21 mouse cellular contexts compared by ENCODE assay signal in the genomic region with DNA sequence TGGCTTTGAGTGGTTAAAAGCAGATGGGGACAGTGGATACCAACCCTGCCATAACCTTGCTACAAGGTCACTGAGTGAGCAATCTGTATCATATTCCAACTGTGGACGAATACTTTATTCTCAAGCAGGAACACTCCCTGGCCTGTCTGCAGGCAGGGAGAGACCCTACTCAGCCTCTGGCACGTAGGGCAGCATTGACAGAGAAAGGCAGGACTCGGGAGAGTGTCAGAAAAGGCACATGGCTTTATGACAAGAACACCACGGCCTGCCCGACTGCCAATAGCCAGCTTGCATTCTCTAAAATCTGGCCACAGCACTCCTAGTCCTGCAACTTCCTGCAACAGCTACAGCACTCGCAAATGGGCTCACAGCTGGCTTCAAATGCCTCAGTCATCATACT.
"Had no signal": no experiment of that assay in that cellular context is flagged by ENCODE, and none has a peak within 500 bp of the region (broad histone marks: within the 10 kb centered on the region; RNA-seq: fewer than 3 reads in every experiment).

No protein-coding gene starts in this region.

- H3K4me2 ChIP-seq: limb, embryonic 13.5 days; liver, embryonic 12.5 days; liver, embryonic 15.5 days; lung, embryonic 15.5 days; midbrain, embryonic 12.5 days; midbrain, embryonic 15.5 days; neural tube, embryonic 12.5 days; neural tube, embryonic 15.5 days; stomach, embryonic 15.5 days had no signal

- H3K36me3 ChIP-seq: limb, embryonic 10.5 days; limb, embryonic 13.5 days; liver, embryonic 12.5 days; liver, embryonic 15.5 days; lung, embryonic 15.5 days; midbrain, embryonic 12.5 days; midbrain, embryonic 15.5 days; neural tube, embryonic 12.5 days; neural tube, embryonic 15.5 days; stomach, embryonic 15.5 days had no signal

- H3K4me3 ChIP-seq: layer of hippocampus, adult 2 months; limb, embryonic 10.5 days; limb, embryonic 13.5 days; liver, embryonic 12.5 days; liver, embryonic 15.5 days; lung, embryonic 15.5 days; midbrain, embryonic 12.5 days; midbrain, embryonic 15.5 days; neural tube, embryonic 12.5 days; neural tube, embryonic 15.5 days; stomach, embryonic 15.5 days had no signal

- H3K4me1 ChIP-seq: liver, embryonic 12.5 days; liver, embryonic 15.5 days; lung, embryonic 15.5 days; midbrain, embryonic 15.5 days; neural tube, embryonic 12.5 days; neural tube, embryonic 15.5 days; stomach, embryonic 15.5 days had no signal

- ATAC-seq: liver, embryonic 12.5 days; midbrain, embryonic 15.5 days had no signal

- H3K9ac ChIP-seq: limb, embryonic 13.5 days; liver, embryonic 12.5 days; liver, embryonic 15.5 days; lung, embryonic 15.5 days; midbrain, embryonic 12.5 days; midbrain, embryonic 15.5 days; neural tube, embryonic 12.5 days; neural tube, embryonic 15.5 days; stomach, embryonic 15.5 days had no signal

- H3K9me3 ChIP-seq: limb, embryonic 10.5 days; limb, embryonic 13.5 days; liver, embryonic 12.5 days; liver, embryonic 15.5 days; lung, embryonic 15.5 days; midbrain, embryonic 12.5 days; midbrain, embryonic 15.5 days; neural tube, embryonic 12.5 days; neural tube, embryonic 15.5 days; stomach, embryonic 15.5 days had no signal

- DNase-seq: kidney, postnatal 25 days; layer of hippocampus, adult 9-11 months; liver; lung, adult 18-20 months; retina, postnatal 1 day; right cerebral cortex, postnatal 25 days; spleen, adult 18-20 months; thymus, postnatal 25 days had no signal

- H3K27me3 ChIP-seq: limb, embryonic 13.5 days; liver, embryonic 12.5 days; liver, embryonic 15.5 days; lung, embryonic 15.5 days; midbrain, embryonic 15.5 days; neural tube, embryonic 12.5 days; neural tube, embryonic 15.5 days; stomach, embryonic 15.5 days had no signal

- H3K27ac ChIP-seq: kidney, postnatal 0 days; layer of hippocampus, adult 2 months; limb, embryonic 10.5 days; limb, embryonic 13.5 days; liver, embryonic 12.5 days; liver, embryonic 15.5 days; lung, embryonic 15.5 days; macrophage; midbrain, embryonic 12.5 days; midbrain, embryonic 15.5 days; neural tube, embryonic 12.5 days; neural tube, embryonic 15.5 days; stomach, embryonic 15.5 days had no signal
